Mouse (Mus musculus) cerebellum, adult 2 months (tissue): ENCODE measurements at regions not wholly inside any gene's neighbourhood (a gene's known extent, or its start where the extent isn't known, plus 50 kb on each side); places are given as distances from the start of the nearest gene placed in this dataset.

Experiments used
- DNase-seq, 2 experiments: peaks; one replicate each; pipeline ENCODE4 v3.0.0; 2021
- H3K27ac ChIP-seq: fragments of 200-500 bp; 2 replicates; pipeline ENCODE4 v1.5.1; 2012; ENCODE audit warnings: low read length, control low read depth, inconsistent platforms; ENCODE audit not compliant: insufficient read depth
- H3K27me3 ChIP-seq: fragments of 200-500 bp; 2 replicates; pipeline ENCODE4 v1.6.1; 2012; ENCODE audit warnings: inconsistent platforms, mild to moderate bottlenecking, low read length, moderate library complexity; ENCODE audit not compliant: control insufficient read depth, insufficient read depth
- H3K4me1 ChIP-seq: fragments of 200-500 bp; 2 replicates; pipeline ENCODE4 v1.6.1; 2011; ENCODE audit warnings: low read length; ENCODE audit not compliant: control insufficient read depth, insufficient read depth
- H3K4me3 ChIP-seq: fragments of 200-500 bp; replicated peaks from 2 replicates; pipeline ENCODE3; 2011; ENCODE audit warnings: mild to moderate bottlenecking, low read depth, low read length, control low read depth; ENCODE audit not compliant: insufficient read depth
- CTCF ChIP-seq: fragments of 200-500 bp; IDR thresholded peaks from 2 replicates; pipeline ENCODE4 v1.5.1; 2011; ENCODE audit warnings: low read depth, mild to moderate bottlenecking, control low read depth, low read length, moderate library complexity, borderline replicate concordance; ENCODE audit not compliant: insufficient read depth
- POLR2A ChIP-seq: fragments of 200-500 bp; IDR thresholded peaks from 2 replicates; pipeline ENCODE4 v1.6.1; 2011; ENCODE audit warnings: low read length, control low read depth, borderline replicate concordance; ENCODE audit not compliant: insufficient read depth
- WGBS: fragments of 180-500 bp; shearing (Covaris S2); methylation state at CpG from one replicate; pipeline ENCODE4 v1.1.7; 2018; 5-methylcytosine and 5-hydroxymethylcytosine counted together

DNA sequence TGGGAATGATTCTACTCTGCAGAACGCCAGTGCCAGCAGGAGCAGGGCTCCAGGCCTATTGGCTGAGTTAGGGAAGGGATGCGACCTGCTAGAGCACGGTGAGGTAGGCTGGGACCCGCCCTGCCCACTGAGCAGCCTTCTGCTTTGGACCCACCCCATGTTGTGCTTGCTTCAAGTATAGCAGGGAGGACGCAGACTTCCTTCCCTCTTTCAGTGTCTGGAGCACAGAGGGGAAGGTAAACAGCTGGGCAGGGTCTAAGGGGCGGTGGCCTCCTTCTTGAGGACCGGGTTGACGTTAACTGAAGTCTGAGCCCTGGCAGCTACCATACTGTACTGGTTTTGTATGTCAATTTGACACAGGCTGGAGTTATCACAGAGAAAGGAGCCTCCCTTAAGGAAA lies 165.6 kb upstream of the A230072I06Rik start:
- 46% methylated on average over 8 of the region's 8 CpGs for whole genome bisulfite sequencing
- TF ChIP-seq POLR2A (no peak), CTCF (no peak)

DNA sequence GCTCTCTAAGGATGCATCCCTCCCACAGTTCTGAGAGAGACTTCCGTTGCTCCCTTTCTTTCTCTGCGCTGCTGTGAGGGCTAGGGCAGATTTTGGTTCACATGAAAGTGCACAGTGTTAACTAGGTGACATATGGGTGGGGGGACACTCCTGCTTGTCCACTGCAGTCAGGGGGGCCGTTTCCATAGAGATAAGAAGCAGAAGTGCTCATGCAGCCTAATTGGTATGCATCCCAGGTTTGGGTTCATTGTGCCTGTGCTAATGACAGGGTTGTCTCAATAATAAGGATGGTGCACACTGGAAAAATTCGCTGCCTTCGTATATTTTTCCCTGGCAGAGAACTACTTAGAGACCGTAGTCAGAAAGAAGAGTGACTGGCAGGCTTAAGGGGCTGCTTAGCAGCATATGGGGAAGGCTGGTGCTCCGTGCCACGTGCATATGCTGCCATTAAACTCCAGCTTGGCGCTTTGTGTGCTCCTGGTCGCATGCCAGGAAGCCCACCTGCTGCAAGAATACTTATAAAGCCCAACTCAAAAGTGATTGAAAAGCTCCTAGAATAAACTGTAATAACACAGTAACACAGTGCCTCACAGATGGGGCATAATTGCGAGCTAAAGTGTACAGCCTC lies 152.1 kb upstream of the A230072I06Rik start:
- Histone ChIP-seq H3K27me3 (peaks cover 4% of the 10 kb centered on the region; the same call in 1 of the 2 replicates), H3K4me1 (no peaks in the 10 kb centered on the region), H3K4me3 (no peak overlapping the region), H3K27ac (no peak overlapping the region)
- TF ChIP-seq POLR2A (no peak), CTCF (no peak)
- 4% methylated on average over 11 of the region's 11 CpGs for WGBS
- no peak for DNase-seq

More for the DNA sequence above, 165.6 kb upstream of the A230072I06Rik start:
- H3K27ac ChIP-seq: no peak overlapping the region
- no peak for DNase-seq
- no peak overlapping the region for H3K4me3 ChIP-seq
- no peaks in the 10 kb centered on the region for H3K4me1 ChIP-seq
- H3K27me3 ChIP-seq: no peaks in the 10 kb centered on the region; the same call in 1 of the 2 replicates

DNA sequence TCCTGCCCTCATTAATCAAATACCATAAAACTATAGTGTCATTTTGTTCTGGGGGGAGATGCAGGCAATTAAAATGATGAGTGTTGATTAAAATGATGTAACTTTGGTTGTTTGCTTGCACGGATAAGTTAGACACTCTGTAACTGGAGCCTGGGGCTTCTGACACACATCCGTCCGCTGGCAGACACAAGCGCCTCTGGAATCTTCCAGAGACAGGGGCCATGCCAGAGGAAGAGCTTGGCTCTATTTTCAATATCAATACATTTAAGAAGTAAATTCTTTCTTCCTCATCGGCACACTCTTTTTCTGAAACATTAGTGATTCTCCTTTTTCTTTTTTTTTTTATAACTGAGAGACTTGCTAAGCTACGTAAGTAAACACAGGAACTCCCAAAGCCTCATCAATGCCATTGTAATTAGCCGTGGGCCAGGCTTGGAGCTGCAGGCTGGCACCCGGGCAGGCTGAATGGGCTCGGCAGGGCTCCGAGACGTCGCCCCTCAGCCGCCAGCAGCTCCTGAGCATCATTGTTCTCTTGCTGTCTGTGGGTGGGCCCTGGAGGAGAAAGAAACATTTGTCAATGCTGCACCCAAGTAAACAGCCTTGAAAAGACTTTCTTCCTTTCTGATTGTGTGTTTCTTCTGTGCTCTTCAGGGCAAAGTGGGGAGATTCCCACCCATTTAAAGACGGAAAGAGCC lies 151.4 kb upstream of the A230072I06Rik start:
- DNase-seq: no peak
- peaks cover 4% of the 10 kb centered on the region; the same call in 1 of the 2 replicates for H3K27me3 ChIP-seq
- no peak overlapping the region for H3K27ac ChIP-seq
- H3K4me1 ChIP-seq: no peaks in the 10 kb centered on the region
- TF ChIP-seq CTCF (no peak), POLR2A (no peak)
- H3K4me3 ChIP-seq: no peak overlapping the region
- WGBS: 12% methylated on average over 14 of the region's 14 CpGs

DNA sequence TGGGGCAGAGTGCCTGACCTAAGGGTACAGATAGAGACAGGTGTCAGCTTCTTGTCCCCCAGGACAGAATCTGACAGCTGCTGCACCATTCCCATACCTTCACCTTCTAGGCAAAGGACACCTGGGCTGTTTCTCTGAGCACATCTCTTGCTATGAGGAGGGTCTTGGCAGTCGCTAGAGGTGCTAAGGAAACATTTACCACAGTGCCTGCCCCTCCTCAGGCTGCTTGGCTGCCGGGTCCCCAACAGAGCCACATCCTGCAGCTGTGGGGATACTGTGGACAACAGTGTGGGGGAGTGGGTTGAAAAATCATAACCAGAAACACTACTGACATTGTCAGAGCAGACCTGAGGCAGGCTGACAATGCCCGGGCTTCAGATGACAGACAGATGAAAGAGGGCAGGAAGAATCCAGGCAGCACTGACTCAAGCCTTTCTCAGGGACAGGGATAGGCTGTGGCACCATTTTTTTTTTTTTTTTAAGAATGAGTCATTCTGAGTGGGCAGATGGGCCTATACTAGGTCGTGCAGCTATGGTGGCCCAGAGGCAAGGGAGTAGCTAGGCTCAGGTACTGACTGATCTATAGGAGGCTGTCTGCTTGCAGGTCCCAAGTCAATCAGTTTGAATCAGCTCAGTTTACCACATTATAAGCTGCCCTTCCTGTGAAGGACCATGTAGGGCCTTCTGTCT lies 150.7 kb upstream of the A230072I06Rik start:
- TF ChIP-seq POLR2A (no peak), CTCF (no peak)
- no peak for DNase-seq
- 31% methylated on average over 4 of the region's 4 CpGs for WGBS
- Histone ChIP-seq H3K27me3 (peaks cover 4% of the 10 kb centered on the region; the same call in 1 of the 2 replicates), H3K4me3 (no peak overlapping the region), H3K4me1 (no peaks in the 10 kb centered on the region), H3K27ac (no peak overlapping the region)

DNA sequence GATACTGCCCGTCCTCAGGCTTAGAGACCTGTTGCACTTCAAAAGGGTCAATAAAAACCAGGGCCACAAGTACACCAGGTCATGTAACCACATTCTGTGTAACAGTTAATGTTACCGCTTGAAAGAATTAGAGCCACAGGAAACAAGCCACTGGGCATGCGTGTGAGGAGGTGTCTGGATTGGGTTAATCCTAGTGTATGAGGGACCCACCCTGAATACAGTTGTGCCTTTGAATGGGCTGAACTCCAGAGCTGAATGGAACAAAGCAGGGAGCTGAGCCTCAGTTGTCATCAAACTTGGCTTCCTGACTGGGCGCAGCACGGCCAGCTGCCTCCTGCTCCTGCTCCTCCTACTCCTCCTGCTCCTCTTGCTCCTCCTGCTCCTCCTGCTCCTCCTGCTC lies 148.0 kb upstream of the A230072I06Rik start:
- Histone ChIP-seq H3K4me3 (no peak overlapping the region), H3K27me3 (peaks cover 4% of the 10 kb centered on the region; the same call in 1 of the 2 replicates), H3K4me1 (no peaks in the 10 kb centered on the region), H3K27ac (no peak overlapping the region)
- no peak for DNase-seq
- WGBS: 63% methylated on average over 5 of the region's 5 CpGs
- TF ChIP-seq CTCF: no peak

DNA sequence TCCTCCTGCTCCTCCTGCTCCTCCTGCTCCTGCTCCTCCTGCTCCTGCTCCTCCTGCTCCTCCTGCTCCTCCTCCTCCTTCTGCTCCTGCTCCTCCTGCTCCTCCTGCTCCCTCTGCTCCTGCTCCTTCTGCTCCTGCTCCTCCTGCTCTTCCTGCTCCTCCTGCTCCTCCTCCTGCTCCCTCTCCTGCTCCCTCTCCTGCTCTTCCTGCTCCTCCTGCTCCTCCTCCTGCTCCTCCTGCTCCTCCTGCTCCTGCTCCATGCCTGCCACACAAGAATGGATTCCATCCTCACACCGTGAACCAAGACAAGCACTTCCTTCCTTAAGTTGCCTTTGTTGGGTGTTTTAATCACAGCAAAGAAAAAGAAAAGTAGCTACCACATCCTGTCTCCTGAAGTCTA lies 144.4 kb upstream of the A230072I06Rik start:
- Histone ChIP-seq H3K27me3 (no peaks in the 10 kb centered on the region; the same call in 1 of the 2 replicates), H3K4me1 (no peaks in the 10 kb centered on the region; the same call in 1 of the 2 replicates), H3K4me3 (no peak overlapping the region), H3K27ac (no peak overlapping the region)
- 67% methylated on average over 1 of the region's 1 CpGs for WGBS
- TF ChIP-seq POLR2A (no peak), CTCF (no peak)
- DNase-seq: no peak

DNA sequence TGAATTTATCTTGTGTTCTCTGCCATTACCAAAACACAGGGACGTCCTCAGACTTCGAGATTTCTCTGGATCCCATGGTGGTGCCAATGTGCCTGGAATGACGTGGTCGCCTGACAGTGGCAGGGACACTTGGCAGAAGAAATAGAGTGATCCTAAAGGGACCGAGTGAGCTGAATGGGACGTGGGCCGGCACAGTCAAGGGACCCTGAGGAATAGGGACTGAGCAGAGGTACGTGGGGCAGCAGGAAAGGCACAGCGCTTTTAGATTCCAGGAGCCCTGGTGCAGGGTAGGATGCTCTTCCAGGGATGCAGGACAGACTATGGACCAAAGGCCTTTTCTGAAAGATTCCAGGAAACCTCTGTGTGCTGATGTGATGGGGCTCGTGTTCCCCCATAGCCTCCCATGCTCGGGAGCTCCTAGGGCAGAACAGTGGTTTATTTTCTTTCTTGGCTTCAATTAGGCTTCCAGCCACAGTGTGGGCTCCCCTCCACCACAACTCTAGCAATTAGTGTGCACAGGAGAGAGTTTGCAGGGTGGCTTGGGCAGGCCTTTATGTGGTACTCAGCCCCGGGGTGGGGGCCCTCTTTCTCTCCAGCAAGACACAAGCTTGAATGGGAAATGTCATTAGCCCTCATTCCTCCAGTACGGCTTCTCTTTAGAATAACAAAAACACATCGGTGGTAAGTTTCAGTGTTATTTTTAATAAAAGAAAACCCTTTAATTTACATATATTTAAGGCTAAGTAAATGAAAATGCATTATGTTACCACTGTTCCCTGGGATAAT lies 143.0 kb upstream of the A230072I06Rik start:
- Histone ChIP-seq H3K27me3 (no peaks in the 10 kb centered on the region; the same call in 1 of the 2 replicates), H3K4me1 (no peaks in the 10 kb centered on the region; the same call in 1 of the 2 replicates), H3K27ac (no peak overlapping the region), H3K4me3 (no peak overlapping the region)
- TF ChIP-seq POLR2A (no peak), CTCF (no peak)
- DNase-seq: no peak
- WGBS: 54% methylated on average over 14 of the region's 14 CpGs

DNA sequence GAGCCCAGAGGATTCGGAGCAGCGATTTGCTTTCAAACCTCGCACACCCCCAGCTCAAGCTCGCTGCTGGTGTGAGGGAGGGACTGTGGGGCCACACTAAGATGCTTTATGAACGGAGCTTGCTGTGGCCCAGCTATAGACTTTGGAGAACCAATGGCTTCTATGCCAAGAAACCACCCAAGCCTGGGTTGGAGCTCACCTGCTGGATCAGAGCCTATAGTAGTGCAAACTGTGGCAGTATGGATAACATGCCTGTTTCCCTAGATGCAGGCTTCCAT lies 142.5 kb upstream of the A230072I06Rik start:
- H3K4me3 ChIP-seq: no peak overlapping the region
- no peak overlapping the region for H3K27ac ChIP-seq
- DNase-seq: no peak
- no peak for TF ChIP-seq CTCF
- TF ChIP-seq POLR2A: no peak
- H3K27me3 ChIP-seq: no peaks in the 10 kb centered on the region; the same call in 1 of the 2 replicates
- no peaks in the 10 kb centered on the region; the same call in 1 of the 2 replicates for H3K4me1 ChIP-seq
- 69% methylated on average over 5 of the region's 5 CpGs for WGBS
